Mouse (Mus musculus) small intestine, adult 2 months (tissue): ENCODE results near the gene Ppfia3.

ENCODE experiments used
- CTCF ChIP-seq: fragments of 200-500 bp; IDR thresholded peaks from 2 replicates; pipeline ENCODE4 v1.5.1; 2012; ENCODE audit warnings: low read depth, mild to moderate bottlenecking, control low read depth, inconsistent platforms, low read length, moderate library complexity, mixed read lengths; ENCODE audit not compliant: insufficient replicate concordance, insufficient read length; ENCODE audit errors: extremely low read depth
- POLR2A ChIP-seq: fragments of 200-500 bp; IDR thresholded peaks from 2 replicates; pipeline ENCODE4 v1.6.1; 2012; ENCODE audit warnings: low read depth, mild to moderate bottlenecking, control low read depth, inconsistent platforms, low read length, moderate library complexity

DNA sequence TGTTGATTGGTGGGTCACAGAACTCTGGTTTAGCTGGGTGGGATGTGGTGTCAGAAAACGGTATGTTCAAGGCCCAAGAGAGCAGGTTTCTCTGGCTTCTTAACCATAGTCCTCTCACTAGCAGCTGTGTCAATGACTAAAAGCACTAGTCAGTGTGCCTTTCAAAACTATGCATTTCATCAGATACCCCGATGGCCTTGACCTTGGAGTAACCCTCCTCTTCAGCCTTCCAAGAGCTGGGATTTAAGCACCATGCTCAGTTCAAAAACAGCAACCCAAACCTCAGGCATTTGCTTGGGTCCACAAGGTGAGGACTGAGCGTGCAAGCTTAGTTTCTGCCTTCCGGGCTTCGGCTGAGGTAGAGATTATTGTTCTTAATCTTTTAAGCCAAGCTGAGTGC is 5.6 kb upstream of the Ppfia3 start:
- TF ChIP-seq POLR2A = no peak
- TF ChIP-seq CTCF = no peak
